Mouse (Mus musculus) liver, adult 2 months (tissue): ENCODE data around the gene Ercc2. TPM values are rescaled to one million over a fixed set of nuclear protein-coding genes. Genes with fewer than 3 reads are reported as not detected.

Experiments
- DNase-seq: peaks from one replicate; pipeline ENCODE4 v3.0.0-alpha.2; 2011; ENCODE audit warnings: low read depth, low spot score; ENCODE audit errors: extremely low read depth
- H3K27ac ChIP-seq: fragments of 200-500 bp; replicated peaks from 2 replicates; pipeline ENCODE4 v1.5.1; 2012; ENCODE audit warnings: low read depth, mild to moderate bottlenecking, control low read depth, inconsistent platforms, low read length; ENCODE audit not compliant: insufficient read depth
- H3K27me3 ChIP-seq: fragments of 200-500 bp; 2 replicates; pipeline ENCODE4 v1.6.1; 2012; ENCODE audit warnings: mild to moderate bottlenecking, moderate library complexity, low read length, inconsistent platforms; ENCODE audit not compliant: control insufficient read depth, insufficient read depth
- H3K36me3 ChIP-seq: fragments of 200-500 bp; 2 replicates; pipeline ENCODE4 v1.6.1; 2012; ENCODE audit warnings: low read length, inconsistent platforms; ENCODE audit not compliant: control insufficient read depth, insufficient read depth
- H3K4me1 ChIP-seq: fragments of 200-500 bp; 2 replicates; pipeline ENCODE4 v1.6.1; 2011; ENCODE audit warnings: low read length; ENCODE audit not compliant: control insufficient read depth, insufficient read depth
- H3K4me3 ChIP-seq: fragments of 200-500 bp; 2 replicates; pipeline ENCODE4 v1.5.1; 2011; ENCODE audit warnings: low read depth, mild to moderate bottlenecking, control low read depth, low read length, moderate library complexity; ENCODE audit not compliant: insufficient read depth
- H3K79me2 ChIP-seq: fragments of 200-500 bp; 2 replicates; pipeline ENCODE4 v1.6.1; 2012; ENCODE audit warnings: inconsistent platforms, mild to moderate bottlenecking, low read length, moderate library complexity; ENCODE audit not compliant: control insufficient read depth, insufficient read depth
- H3K9ac ChIP-seq: fragments of 200-500 bp; 2 replicates; pipeline ENCODE4 v1.6.1; 2012; ENCODE audit warnings: low read depth, mild to moderate bottlenecking, control low read depth, inconsistent platforms, low read length
- CTCF ChIP-seq: fragments of 200-500 bp; IDR thresholded peaks from 2 replicates; pipeline ENCODE4 v1.5.1; 2011; ENCODE audit warnings: low read depth, low read length, control low read depth
- POLR2A ChIP-seq: fragments of 200-500 bp; IDR thresholded peaks from 2 replicates; pipeline ENCODE4 v1.6.1; 2011; ENCODE audit warnings: low read length, control low read depth; ENCODE audit not compliant: insufficient read depth; ENCODE audit errors: extremely low read depth
- WGBS: fragments of 180-500 bp; shearing (Covaris S2); methylation state at CpG from one replicate; pipeline ENCODE4 v1.1.7; 2018; 5-methylcytosine and 5-hydroxymethylcytosine counted together
- polyA plus RNA-seq: library from polyadenylated mRNA; depleted of rRNA; stranded (reverse); fragments of >200 nt; gene quantifications from 2 replicates; pipeline ENCODE4 v1.2.3, GENCODE M21; 2012; rRNA removed
- total RNA-seq: library from RNA; depleted of rRNA; stranded (reverse); fragments of >200 nt; gene quantifications from 2 replicates; pipeline ENCODE4 v1.2.3, GENCODE M21; 2014; rRNA removed

Ercc2 gene
- total RNA-seq (8.7 and 9.4 TPM in 2 replicates), polyA plus RNA-seq (18.7 and 26.8 TPM in 2 replicates)

DNA sequence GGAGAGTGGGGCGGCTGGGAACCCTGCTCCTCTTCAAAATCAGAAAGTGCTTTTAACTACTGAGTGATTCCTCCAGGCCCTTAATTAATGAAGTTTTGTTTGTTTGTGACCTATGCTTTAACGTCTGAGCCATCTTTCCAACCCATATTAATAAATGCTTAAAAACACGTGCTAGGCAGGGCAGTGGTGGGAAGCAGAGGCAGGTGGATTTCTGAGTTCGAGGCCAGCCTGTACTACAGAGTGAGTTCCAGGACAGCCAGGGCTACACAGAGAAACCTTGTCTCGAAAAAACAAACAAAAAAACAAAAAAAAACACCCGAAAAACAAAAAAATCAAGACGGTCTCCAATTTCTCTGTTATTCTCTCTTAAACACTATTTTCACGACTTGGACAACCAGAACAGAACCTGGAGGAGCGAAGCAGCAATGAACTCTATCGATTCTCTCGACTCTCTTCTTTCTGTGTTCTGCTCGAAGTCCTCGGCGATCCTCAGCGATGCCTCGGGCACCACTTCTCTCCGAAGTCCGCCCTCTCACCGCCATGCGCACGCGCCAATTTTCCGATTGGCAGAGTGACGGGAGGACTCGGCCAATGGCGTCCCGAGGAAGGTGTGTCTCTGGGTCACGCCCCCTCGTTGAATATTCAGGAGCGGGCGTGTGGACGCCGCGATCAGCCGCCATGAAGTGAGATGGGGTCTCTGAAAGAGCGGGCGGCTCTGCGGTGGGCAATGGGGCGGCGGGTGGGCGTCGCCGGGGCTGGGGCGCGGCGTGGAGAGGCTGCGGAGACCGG is at the start of gene Ercc2:
Gene Ercc2 (plus strand): TSS at position 634 of the 789 bp plus-strand sequence.
- H3K27me3 ChIP-seq, result no peaks in the 10 kb centered on the region
- peak within 1 kb of the TSS; percentile 90 for H3K9ac ChIP-seq
- peaks cover 6% of the 10 kb centered on the region; the same call in 1 of the 2 replicates for H3K79me2 ChIP-seq
- 0 out of 2 replicates have a peak, but pooled peaks cover 2% of the 10 kb centered on the region for H3K4me1 ChIP-seq
- peak; percentile 94 for DNase-seq
- WGBS, result 6% methylated on average over 47 of the region's 48 CpGs
- no peak within 1 kb of the TSS; the same call in 1 of the 2 replicates for H3K27ac ChIP-seq
- peak within 1 kb of the TSS; percentile 96 for H3K4me3 ChIP-seq
- no peaks in the 10 kb centered on the region for H3K36me3 ChIP-seq
- TF ChIP-seq CTCF (no peak; the same call in 1 of the 2 replicates), POLR2A (no peak)

DNA sequence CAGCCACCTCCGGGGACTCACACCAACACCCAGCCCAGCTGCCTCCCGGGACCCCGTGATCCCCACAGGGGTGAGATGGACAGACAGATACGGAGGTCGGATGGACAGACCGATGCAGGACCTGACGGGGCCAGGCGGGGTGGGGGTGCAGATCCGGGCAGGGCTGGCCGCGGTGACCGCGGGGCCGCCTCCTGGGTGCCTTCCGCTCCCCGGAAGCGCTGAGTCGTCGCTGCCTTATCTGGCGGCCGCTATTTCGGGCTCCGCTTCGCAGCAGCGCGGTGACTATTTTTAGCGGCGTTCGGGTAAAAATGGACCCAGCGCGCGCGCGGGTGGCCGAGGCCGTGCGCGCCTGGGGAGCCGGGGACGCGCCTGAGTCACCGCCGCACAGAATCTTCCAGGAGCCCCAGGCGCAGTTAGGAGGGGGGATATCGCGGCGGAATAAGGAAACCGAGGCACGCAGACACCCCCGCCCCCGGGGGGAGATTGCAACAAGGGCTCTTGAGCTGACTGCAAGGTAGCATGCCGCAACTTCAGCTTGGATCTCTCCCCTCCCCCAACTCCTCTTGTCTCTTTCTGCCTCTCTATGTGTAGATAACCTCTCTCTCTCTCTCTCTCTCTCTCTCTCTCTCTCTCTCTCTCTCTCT is 49.0 kb upstream of the Ercc2 start:
- H3K4me3 ChIP-seq, result peak overlapping the region; percentile 52
- no peaks in the 10 kb centered on the region for H3K36me3 ChIP-seq
- H3K27ac ChIP-seq, result peak overlapping the region; percentile 30
- H3K79me2 ChIP-seq, result no peaks in the 10 kb centered on the region
- peak overlapping the region; percentile 76 for H3K9ac ChIP-seq
- under 1% methylated on average over 52 of the region's 52 CpGs for WGBS
- no peak for TF ChIP-seq POLR2A
- no peak for TF ChIP-seq CTCF
- no peaks in the 10 kb centered on the region for H3K27me3 ChIP-seq
- H3K4me1 ChIP-seq, result peaks cover 1% of the 10 kb centered on the region; the same call in 1 of the 2 replicates
- DNase-seq, result no peak

- Histone ChIP-seq H3K4me3 (no peak overlapping the region), H3K36me3 (no peaks in the 10 kb centered on the region), H3K4me1 (peaks cover 1% of the 10 kb centered on the region; the same call in 1 of the 2 replicates), H3K9ac (no peak overlapping the region), H3K27ac (no peak overlapping the region), H3K79me2 (no peaks in the 10 kb centered on the region), H3K27me3 (no peaks in the 10 kb centered on the region)
- no peak for TF ChIP-seq POLR2A
- 40% methylated on average over 3 of the region's 3 CpGs for WGBS
- DNase-seq, result peak; percentile 65
Observed at GRCm38 (mm10) chr7:19335583-19335982, 46.2 kb upstream of the Ercc2 start.

- 78% methylated on average over 10 of the region's 10 CpGs for WGBS
- H3K79me2 ChIP-seq, result no peaks in the 10 kb centered on the region
- TF ChIP-seq CTCF (no peak), POLR2A (no peak)
- 0 out of 2 replicates have a peak, but pooled peaks cover 2% of the 10 kb centered on the region for H3K27me3 ChIP-seq
- H3K27ac ChIP-seq, result no peak overlapping the region
- H3K4me1 ChIP-seq, result peaks cover 1% of the 10 kb centered on the region; the same call in 1 of the 2 replicates
- no peak overlapping the region for H3K4me3 ChIP-seq
- no peaks in the 10 kb centered on the region for H3K36me3 ChIP-seq
- DNase-seq, result no peak
- H3K9ac ChIP-seq, result no peak overlapping the region
Observed at GRCm38 (mm10) chr7:19337122-19337521, 44.7 kb upstream of the Ercc2 start.

DNA sequence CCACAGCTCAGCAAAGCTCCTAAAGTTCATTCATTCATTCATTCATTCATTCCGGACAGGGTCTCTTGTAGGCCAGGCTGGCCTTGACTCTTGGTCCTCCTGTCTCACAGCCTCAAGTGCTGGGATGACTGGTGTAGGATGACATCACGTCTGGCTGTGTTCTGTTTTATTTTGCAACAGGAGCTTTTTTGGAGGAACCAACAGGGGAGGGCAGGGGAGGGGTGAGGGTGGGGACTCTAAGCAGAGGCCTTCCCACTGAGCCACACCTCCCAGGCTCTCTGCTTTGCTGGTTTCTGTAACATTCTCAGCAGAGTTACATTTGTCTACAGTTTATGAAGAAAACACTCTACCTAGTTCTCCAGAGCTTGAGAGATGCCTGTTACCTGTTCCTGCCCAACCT is 43.8 kb upstream of the Ercc2 start:
- WGBS, result 52% methylated on average over 2 of the region's 2 CpGs
- peak; percentile 42 for DNase-seq
- no peak overlapping the region for H3K9ac ChIP-seq
- H3K79me2 ChIP-seq, result no peaks in the 10 kb centered on the region
- H3K27ac ChIP-seq, result no peak overlapping the region
- H3K4me3 ChIP-seq, result no peak overlapping the region
- H3K4me1 ChIP-seq, result peaks cover 1% of the 10 kb centered on the region; the same call in 1 of the 2 replicates
- 0 out of 2 replicates have a peak, but pooled peaks cover 2% of the 10 kb centered on the region for H3K27me3 ChIP-seq
- TF ChIP-seq POLR2A, result no peak
- no peak for TF ChIP-seq CTCF
- H3K36me3 ChIP-seq, result no peaks in the 10 kb centered on the region
